In genomic region chr13:30732709-30733445, GRCm38 (mm10) we compare ENCODE assay signal across 22 mouse cellular contexts. TPM values are rescaled to one million over a fixed set of nuclear protein-coding genes. Genes with fewer than 3 reads are reported as not detected.
DNase-seq lines count a peak whose midpoint lies in the region; ATAC-seq and TF ChIP-seq lines count a peak whose summit lies in the region.
"Had no signal": no experiment of that assay in that cellular context is flagged by ENCODE, and none has a peak within 500 bp of the region (broad histone marks: within the 10 kb centered on the region; RNA-seq: fewer than 3 reads in every experiment).

No protein-coding gene starts in this region.

- TF ChIP-seq CTCF in forebrain, postnatal 0 days (IDR thresholded peaks at IDR 0.05; ENCODE audit: low read depth): no peak

- ATAC-seq in CD4-positive, CD25-positive, alpha-beta regulatory T cell, adult 4 months: peak; percentile 29
- ATAC-seq in inflammation-experienced regulatory T-cells, adult 6 months: peak; percentile 41
- no peak for ATAC-seq in midbrain, embryonic 13.5 days
- ATAC-seq in forebrain, postnatal 0 days: no peak
- ATAC-seq: forebrain, embryonic 16.5 days; hindbrain, embryonic 16.5 days; intestine, embryonic 15.5 days had no signal

- no peak overlapping the region for H3K4me3 ChIP-seq in midbrain, embryonic 13.5 days (replicated peaks)
- no peak overlapping the region for H3K4me3 ChIP-seq in forebrain, postnatal 0 days (ENCODE audit: low read depth, low read length)
- H3K4me3 ChIP-seq: embryonic facial prominence, embryonic 12.5 days; gastrocnemius, adult 2 months; heart, embryonic 13.5 days; hindbrain, embryonic 12.5 days; intestine, embryonic 15.5 days had no signal

- peak; percentile 50 for DNase-seq in heart, adult 11 months
- DNase-seq in heart, postnatal 14 days: no peak
- no peak for DNase-seq in right cerebral cortex, adult 2 months (ENCODE audit: low spot score in 2 of 2)
- no peak for DNase-seq in forebrain, postnatal 0 days
- DNase-seq: adrenal gland, postnatal 14 days; B cell, adult 2 months; cerebellum, adult 11-12 months; cerebellum, adult 9-10 months; cerebellum, postnatal 25 days; gastrocnemius, adult 2 months; gastrocnemius, postnatal 25 days; heart, postnatal 4 days had no signal

- no peaks in the 10 kb centered on the region for H3K4me1 ChIP-seq in midbrain, embryonic 13.5 days (replicated peaks)
- H3K4me1 ChIP-seq in forebrain, postnatal 0 days (ENCODE audit: insufficient read depth): no peaks in the 10 kb centered on the region
- H3K4me1 ChIP-seq: embryonic facial prominence, embryonic 12.5 days; hindbrain, embryonic 12.5 days; intestine, embryonic 15.5 days had no signal

- H3K4me2 ChIP-seq in midbrain, embryonic 13.5 days (replicated peaks): no peak overlapping the region
- H3K4me2 ChIP-seq in forebrain, postnatal 0 days (ENCODE audit: low read depth): no peak overlapping the region
- H3K4me2 ChIP-seq: embryonic facial prominence, embryonic 12.5 days; heart, embryonic 13.5 days; hindbrain, embryonic 12.5 days; intestine, embryonic 15.5 days had no signal

- H3K9me3 ChIP-seq in midbrain, embryonic 13.5 days: no peaks in the 10 kb centered on the region
- no peaks in the 10 kb centered on the region for H3K9me3 ChIP-seq in forebrain, postnatal 0 days (ENCODE audit: low read length)
- H3K9me3 ChIP-seq: embryonic facial prominence, embryonic 12.5 days; G1E; heart, embryonic 13.5 days; hindbrain, embryonic 12.5 days; intestine, embryonic 15.5 days had no signal

- intact Hi-C loops in heart, postnatal 14 days (cut with DNase I): no loop called here

- H3K9ac ChIP-seq in midbrain, embryonic 13.5 days (replicated peaks): no peak overlapping the region
- no peak overlapping the region for H3K9ac ChIP-seq in forebrain, postnatal 0 days
- H3K9ac ChIP-seq: embryonic facial prominence, embryonic 12.5 days; heart, embryonic 13.5 days; hindbrain, embryonic 12.5 days; intestine, embryonic 15.5 days had no signal

- no peaks in the 10 kb centered on the region for H3K36me3 ChIP-seq in midbrain, embryonic 13.5 days
- no peaks in the 10 kb centered on the region for H3K36me3 ChIP-seq in forebrain, postnatal 0 days (ENCODE audit: insufficient read depth)
- H3K36me3 ChIP-seq: embryonic facial prominence, embryonic 12.5 days; G1E; heart, embryonic 13.5 days; hindbrain, embryonic 12.5 days; intestine, embryonic 15.5 days had no signal

- no peaks in the 10 kb centered on the region for H3K27me3 ChIP-seq in midbrain, embryonic 13.5 days
- no peaks in the 10 kb centered on the region; the same call in 1 of the 2 replicates for H3K27me3 ChIP-seq in forebrain, postnatal 0 days (ENCODE audit: insufficient read depth, low read length)
- H3K27me3 ChIP-seq: embryonic facial prominence, embryonic 12.5 days; heart, embryonic 13.5 days; hindbrain, embryonic 12.5 days; intestine, embryonic 15.5 days had no signal

- H3K27ac ChIP-seq in midbrain, embryonic 13.5 days: no peak overlapping the region
- no peak overlapping the region for H3K27ac ChIP-seq in forebrain, postnatal 0 days (ENCODE audit: low read depth, low read length)
- H3K27ac ChIP-seq: embryonic facial prominence, embryonic 12.5 days; gastrocnemius, adult 2 months; heart, embryonic 13.5 days; hindbrain, embryonic 12.5 days; intestine, embryonic 15.5 days had no signal

- 89% methylated on average over 11 of the region's 11 CpGs for WGBS in midbrain, embryonic 13.5 days
- 86% methylated on average over 11 of the region's 11 CpGs for WGBS in forebrain, postnatal 0 days

RNA-seq across cellular contexts. Expression of gene Irf4, which starts 16.1 kb away (rescaled TPM):
- total RNA-seq in heart, postnatal 14 days (2021): 1 to 10 TPM in 1 of 2 experiments, under 1 TPM in 1; 0.88 to 1.4 TPM
- polyA plus RNA-seq in CD4-positive, CD25-positive, alpha-beta regulatory T cell, adult 4 months (2017; shearing (Covaris generic)): 10 to 100 TPM; 14.8 to 22.6 TPM
- 10 to 100 TPM; 17.4 to 19.8 (median 17.8) TPM for polyA plus RNA-seq in inflammation-experienced regulatory T-cells, adult 6 months (2017; shearing (Covaris generic))
- polyA plus RNA-seq in midbrain, embryonic 13.5 days (2015; fragmentation: Nextera tagmentation; extraction: Ambion mirVana): 0.07 and 0.08 TPM in 2 replicates
- 0.15 and 0.38 TPM in 2 replicates for total RNA-seq in forebrain, postnatal 0 days (2014; rRNA removed)
- polyA plus RNA-seq in forebrain, postnatal 0 days (2015; fragmentation: Nextera tagmentation; extraction: Ambion mirVana): 0.02 and 0.04 TPM in 2 replicates
- polyA plus RNA-seq: G1E had no signal

Comparison
In these comparisons a context has a peak if more than half of its experiments do, and no peak if none do; other contexts are left out.
1. ATAC-seq: peak in CD4-positive, CD25-positive, alpha-beta regulatory T cell, adult 4 months (single experiment) and inflammation-experienced regulatory T-cells, adult 6 months (single experiment); none in midbrain, embryonic 13.5 days (single experiment) and forebrain, postnatal 0 days (single experiment).
2. RNA of gene Irf4, which starts 16.1 kb away (polyA plus RNA-seq): 14.8 to 22.6 TPM in CD4-positive, CD25-positive, alpha-beta regulatory T cell, adult 4 months and 17.4 to 19.8 TPM in inflammation-experienced regulatory T-cells, adult 6 months; 0.07 to 0.08 TPM in midbrain, embryonic 13.5 days and 0.02 to 0.04 TPM in forebrain, postnatal 0 days; every median in the first group is over 10 times any median in the second.